ENCODE assay signal across 17 mouse cellular contexts in genomic region chr19:14776791-14777190, GRCm38 (mm10).
DNase-seq lines count a peak whose midpoint lies in the region; ATAC-seq and TF ChIP-seq lines count a peak whose summit lies in the region.
"Had no signal": no experiment of that assay in that cellular context is flagged by ENCODE, and none has a peak within 500 bp of the region (broad histone marks: within the 10 kb centered on the region; RNA-seq: fewer than 3 reads in every experiment).

No protein-coding gene starts in this region.

- no peak for TF ChIP-seq CTCF in thymus, adult 2 months (IDR thresholded peaks at IDR 0.05; ENCODE audit: borderline replicate concordance, control insufficient read depth, extremely low read depth, insufficient read depth, low read length, poor library complexity)

- H3K27ac ChIP-seq in midbrain, embryonic 13.5 days = peak overlapping the region; percentile 68
- H3K27ac ChIP-seq in midbrain, embryonic 11.5 days (ENCODE audit: low read depth, low read length) = no peak overlapping the region
- 0 out of 2 replicates have a peak overlapping the region, but pooled peaks have one; percentile 47 for H3K27ac ChIP-seq in forebrain, embryonic 11.5 days (ENCODE audit: low read depth, low read length)
- no peak overlapping the region for H3K27ac ChIP-seq in hindbrain, embryonic 13.5 days
- peak overlapping the region; percentile 23; the same call in 1 of the 2 replicates for H3K27ac ChIP-seq in neural tube, embryonic 13.5 days (replicated peaks)
- no peak overlapping the region for H3K27ac ChIP-seq in thymus, adult 2 months (ENCODE audit: control insufficient read depth, insufficient read depth, low read length)
- H3K27ac ChIP-seq: heart, embryonic 10.5 days; intestine, embryonic 15.5 days had no signal

- TF ChIP-seq POLR2A in thymus, adult 2 months (IDR thresholded peaks at IDR 0.05; ENCODE audit: control insufficient read depth, extremely low read depth, insufficient read depth, low read length, poor library complexity) = no peak

- peak overlapping the region; percentile 48 for H3K4me2 ChIP-seq in midbrain, embryonic 13.5 days (replicated peaks)
- H3K4me2 ChIP-seq in midbrain, embryonic 11.5 days = no peak overlapping the region
- 0 out of 2 replicates have a peak overlapping the region, but pooled peaks have one; percentile 26 for H3K4me2 ChIP-seq in forebrain, embryonic 11.5 days (ENCODE audit: low read depth, low read length, severe bottlenecking)
- H3K4me2 ChIP-seq in hindbrain, embryonic 13.5 days = peak overlapping the region; percentile 50
- H3K4me2 ChIP-seq in neural tube, embryonic 13.5 days = peak overlapping the region; percentile 39
- H3K4me2 ChIP-seq: intestine, embryonic 15.5 days had no signal

- H3K4me1 ChIP-seq in midbrain, embryonic 13.5 days (replicated peaks) = peaks cover 11% of the 10 kb centered on the region; the same call in 1 of the 2 replicates
- H3K4me1 ChIP-seq in midbrain, embryonic 11.5 days (ENCODE audit: control insufficient read depth, insufficient read depth, low read length) = no peaks in the 10 kb centered on the region
- H3K4me1 ChIP-seq in forebrain, embryonic 11.5 days (replicated peaks; ENCODE audit: control insufficient read depth, insufficient read depth, low read length) = no peaks in the 10 kb centered on the region; the same call in 1 of the 2 replicates
- peaks cover 14% of the 10 kb centered on the region for H3K4me1 ChIP-seq in hindbrain, embryonic 13.5 days (replicated peaks)
- H3K4me1 ChIP-seq in neural tube, embryonic 13.5 days (replicated peaks) = peaks cover 14% of the 10 kb centered on the region
- no peaks in the 10 kb centered on the region for H3K4me1 ChIP-seq in thymus, adult 2 months (replicated peaks; ENCODE audit: control insufficient read depth, insufficient read depth, low read length)
- H3K4me1 ChIP-seq: intestine, embryonic 15.5 days had no signal

- H3K9me3 ChIP-seq in midbrain, embryonic 13.5 days = no peaks in the 10 kb centered on the region
- H3K9me3 ChIP-seq in midbrain, embryonic 11.5 days (ENCODE audit: control insufficient read depth, low read length) = no peaks in the 10 kb centered on the region
- H3K9me3 ChIP-seq in forebrain, embryonic 11.5 days (ENCODE audit: control insufficient read depth, low read length) = no peaks in the 10 kb centered on the region
- H3K9me3 ChIP-seq in hindbrain, embryonic 13.5 days = no peaks in the 10 kb centered on the region
- no peaks in the 10 kb centered on the region for H3K9me3 ChIP-seq in neural tube, embryonic 13.5 days
- H3K9me3 ChIP-seq: heart, embryonic 10.5 days; intestine, embryonic 15.5 days had no signal

- no peak for ATAC-seq in midbrain, embryonic 13.5 days
- ATAC-seq in midbrain, embryonic 11.5 days (ENCODE audit: low FRiP score) = no peak
- no peak; the same call in 1 of the 2 replicates for ATAC-seq in forebrain, embryonic 11.5 days (replicated peaks; ENCODE audit: low FRiP score)
- ATAC-seq in hindbrain, embryonic 13.5 days (ENCODE audit: low FRiP score) = 0 out of 2 replicates have a peak, but pooled peaks have one; percentile 65
- peak; percentile 42; the same call in 1 of the 2 replicates for ATAC-seq in neural tube, embryonic 13.5 days (ENCODE audit: low read depth)
- ATAC-seq: intestine, embryonic 15.5 days had no signal

- no peak overlapping the region for H3K9ac ChIP-seq in midbrain, embryonic 13.5 days (replicated peaks)
- no peak overlapping the region for H3K9ac ChIP-seq in midbrain, embryonic 11.5 days (ENCODE audit: low read length)
- H3K9ac ChIP-seq in forebrain, embryonic 11.5 days (ENCODE audit: low read length) = no peak overlapping the region
- H3K9ac ChIP-seq in hindbrain, embryonic 13.5 days = no peak overlapping the region
- no peak overlapping the region for H3K9ac ChIP-seq in neural tube, embryonic 13.5 days
- H3K9ac ChIP-seq: intestine, embryonic 15.5 days had no signal

- WGBS in midbrain, embryonic 13.5 days = 28% methylated on average over 5 of the region's 5 CpGs
- WGBS in midbrain, embryonic 11.5 days = 59% methylated on average over 5 of the region's 5 CpGs
- 36% methylated on average over 5 of the region's 5 CpGs for WGBS in forebrain, embryonic 11.5 days
- 27% methylated on average over 5 of the region's 5 CpGs for WGBS in hindbrain, embryonic 13.5 days
- 30% methylated on average over 5 of the region's 5 CpGs for WGBS in neural tube, embryonic 13.5 days
- 86% methylated on average over 5 of the region's 5 CpGs for WGBS in thymus, adult 2 months

- no peaks in the 10 kb centered on the region for H3K36me3 ChIP-seq in midbrain, embryonic 13.5 days
- no peaks in the 10 kb centered on the region for H3K36me3 ChIP-seq in midbrain, embryonic 11.5 days (ENCODE audit: control insufficient read depth, insufficient read depth, low read length)
- no peaks in the 10 kb centered on the region for H3K36me3 ChIP-seq in forebrain, embryonic 11.5 days (ENCODE audit: control insufficient read depth, insufficient read depth, low read length)
- H3K36me3 ChIP-seq in hindbrain, embryonic 13.5 days = no peaks in the 10 kb centered on the region
- no peaks in the 10 kb centered on the region for H3K36me3 ChIP-seq in neural tube, embryonic 13.5 days
- H3K36me3 ChIP-seq in thymus, adult 2 months (ENCODE audit: control insufficient read depth, insufficient read depth, low read length) = no peaks in the 10 kb centered on the region
- H3K36me3 ChIP-seq: heart, embryonic 10.5 days; intestine, embryonic 15.5 days had no signal

- no peak overlapping the region for H3K4me3 ChIP-seq in midbrain, embryonic 13.5 days (replicated peaks)
- H3K4me3 ChIP-seq in midbrain, embryonic 11.5 days (ENCODE audit: low read depth, low read length) = no peak overlapping the region
- H3K4me3 ChIP-seq in forebrain, embryonic 11.5 days (ENCODE audit: low read depth, low read length) = no peak overlapping the region
- H3K4me3 ChIP-seq in hindbrain, embryonic 13.5 days = no peak overlapping the region
- no peak overlapping the region; the same call in 1 of the 2 replicates for H3K4me3 ChIP-seq in neural tube, embryonic 13.5 days
- H3K4me3 ChIP-seq in thymus, adult 2 months (ENCODE audit: control insufficient read depth, insufficient read depth, low read length) = no peak overlapping the region
- H3K4me3 ChIP-seq: heart, embryonic 10.5 days; intestine, embryonic 15.5 days had no signal

- no peak for DNase-seq in midbrain, embryonic 11.5 days (ENCODE audit: low spot score, missing footprints)
- DNase-seq in forebrain, embryonic 11.5 days (ENCODE audit: low spot score) = no peak
- DNase-seq in urinary bladder, adult 2 months (ENCODE audit: low spot score) = no peak
- DNase-seq in liver = no peak
- no peak for DNase-seq in thymus, adult 2 months
- DNase-seq: adrenal gland, postnatal 10 days; cerebellum, adult 9-10 months; gastrocnemius, postnatal 36 days; heart, postnatal 14 days; kidney, postnatal 14 days; lung, adult 18-20 months; lung, postnatal 4 days had no signal

- 0 out of 2 replicates have a peak, but pooled peaks cover 2% of the 10 kb centered on the region for H3K27me3 ChIP-seq in midbrain, embryonic 13.5 days
- no peaks in the 10 kb centered on the region for H3K27me3 ChIP-seq in midbrain, embryonic 11.5 days (ENCODE audit: control insufficient read depth, insufficient read depth, low read length)
- H3K27me3 ChIP-seq in forebrain, embryonic 11.5 days (ENCODE audit: control insufficient read depth, insufficient read depth, low read length) = no peaks in the 10 kb centered on the region; the same call in 1 of the 2 replicates
- H3K27me3 ChIP-seq in hindbrain, embryonic 13.5 days = peaks cover 3% of the 10 kb centered on the region; the same call in 1 of the 2 replicates
- no peaks in the 10 kb centered on the region; the same call in 1 of the 2 replicates for H3K27me3 ChIP-seq in neural tube, embryonic 13.5 days
- H3K27me3 ChIP-seq in thymus, adult 2 months (ENCODE audit: control insufficient read depth, insufficient read depth, low read length) = no peaks in the 10 kb centered on the region
- H3K27me3 ChIP-seq: intestine, embryonic 15.5 days had no signal

Comparison
In these comparisons a context has a peak if more than half of its experiments do, and no peak if none do; other contexts are left out.
1. H3K27ac ChIP-seq: peak in midbrain, embryonic 13.5 days (single experiment), forebrain, embryonic 11.5 days (single experiment) and neural tube, embryonic 13.5 days (single experiment); none in midbrain, embryonic 11.5 days (single experiment), hindbrain, embryonic 13.5 days (single experiment) and thymus, adult 2 months (single experiment).
2. ATAC-seq: peak in hindbrain, embryonic 13.5 days (single experiment) and neural tube, embryonic 13.5 days (single experiment); none in midbrain, embryonic 13.5 days (single experiment), midbrain, embryonic 11.5 days (single experiment) and forebrain, embryonic 11.5 days (single experiment).